21 mouse cellular contexts compared by ENCODE assay signal in the genomic region with DNA sequence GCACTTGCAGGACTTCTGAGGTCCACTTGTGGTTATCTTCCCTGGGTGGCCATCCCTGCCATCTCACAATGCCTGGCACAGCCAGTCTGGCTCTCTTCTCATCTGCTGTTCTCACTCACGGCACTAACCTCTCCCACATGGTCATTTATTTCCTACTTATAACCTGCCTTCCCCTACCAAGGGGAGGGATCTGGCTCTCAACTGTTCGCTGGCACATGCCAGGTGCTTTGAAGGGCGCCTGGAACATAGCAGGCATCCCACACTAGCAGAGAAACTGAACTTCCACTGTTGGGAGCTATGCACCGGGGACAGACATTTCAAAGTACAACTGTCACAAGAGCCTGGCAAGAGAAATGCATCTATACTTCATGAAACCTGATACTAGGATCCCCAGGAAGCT. TPM values are rescaled to one million over a fixed set of nuclear protein-coding genes. Genes with fewer than 3 reads are reported as not detected.
"Had no signal": no experiment of that assay in that cellular context is flagged by ENCODE, and none has a peak within 500 bp of the region (broad histone marks: within the 10 kb centered on the region; RNA-seq: fewer than 3 reads in every experiment).

No protein-coding gene starts in this region.

- H3K4me3 ChIP-seq: gastrocnemius, adult 2 months; hindbrain, embryonic 10.5 days; intestine, embryonic 15.5 days; layer of hippocampus, adult 2 months; left cerebral cortex, adult 2 months; limb, embryonic 10.5 days; limb, embryonic 12.5 days; liver, embryonic 13.5 days; liver, embryonic 15.5 days had no signal

- H3K27ac ChIP-seq: gastrocnemius, adult 2 months; hindbrain, embryonic 10.5 days; hindbrain, embryonic 14.5 days; intestine, embryonic 15.5 days; layer of hippocampus, adult 2 months; left cerebral cortex, adult 2 months; limb, embryonic 10.5 days; limb, embryonic 12.5 days; liver, embryonic 13.5 days; liver, embryonic 15.5 days had no signal

- H3K9ac ChIP-seq: hindbrain, embryonic 14.5 days; intestine, embryonic 15.5 days; limb, embryonic 12.5 days; liver, embryonic 13.5 days; liver, embryonic 15.5 days had no signal

- H3K9me3 ChIP-seq: hindbrain, embryonic 10.5 days; intestine, embryonic 15.5 days; limb, embryonic 10.5 days; limb, embryonic 12.5 days; liver, embryonic 13.5 days; liver, embryonic 15.5 days had no signal

- H3K27me3 ChIP-seq: intestine, embryonic 15.5 days had no signal

- H3K4me1 ChIP-seq: liver, embryonic 13.5 days; liver, embryonic 15.5 days had no signal

- ATAC-seq: forebrain, embryonic 16.5 days; hindbrain, embryonic 16.5 days; inflammation-experienced regulatory T-cells, adult 6 months; intestine, embryonic 15.5 days; intestine, postnatal 0 days had no signal

- H3K36me3 ChIP-seq: hindbrain, embryonic 10.5 days; intestine, embryonic 15.5 days; limb, embryonic 10.5 days; liver, embryonic 13.5 days; liver, embryonic 15.5 days had no signal

- H3K4me2 ChIP-seq: heart, embryonic 11.5 days; hindbrain, embryonic 14.5 days; intestine, embryonic 15.5 days; limb, embryonic 12.5 days; liver, embryonic 11.5 days; liver, embryonic 13.5 days; liver, embryonic 15.5 days had no signal

- DNase-seq: gastrocnemius, adult 2 months; gastrocnemius, postnatal 10 days; gastrocnemius, postnatal 25 days; heart, postnatal 10 days; heart, postnatal 4 days; liver; liver, embryonic 13.5 days had no signal

RNA-seq across cellular contexts. Expression of a gene that starts 9.5 kb away (rescaled TPM):
- polyA plus RNA-seq: inflammation-experienced regulatory T-cells, adult 6 months had no signal

RNA-seq across cellular contexts. Expression of a gene that starts 56.1 kb away (rescaled TPM):
- polyA plus RNA-seq: inflammation-experienced regulatory T-cells, adult 6 months had no signal
